Mouse (Mus musculus) embryonic facial prominence, embryonic 13.5 days (tissue): ENCODE results near the gene Npw. TPM values are rescaled to one million over a fixed set of nuclear protein-coding genes. Genes with fewer than 3 reads are reported as not detected.
"Not testable (repeated sequence)": the region's sequence is repeated elsewhere in the genome, so short reads cannot be mapped to it uniquely, and the experiment has no call there.

Source experiments
- ATAC-seq: fragments of 200-750 bp; cut with Nextera tagmentation; 2 replicates; pipeline ENCODE4 v1.8.0; 2017; ENCODE audit warnings: low read depth; ENCODE audit not compliant: insufficient number of reproducible peaks, insufficient read depth, low FRiP score, low TSS enrichment
- H3K27ac ChIP-seq: fragments of 300-500 bp; sonication (generic); 2 replicates; pipeline ENCODE4 v1.5.1; 2015; ENCODE audit warnings: moderate library complexity, mild to moderate bottlenecking, inconsistent platforms
- H3K27me3 ChIP-seq: fragments of 300-500 bp; sonication (generic); 2 replicates; pipeline ENCODE4 v1.6.1; 2015; ENCODE audit warnings: mild to moderate bottlenecking, inconsistent platforms
- H3K36me3 ChIP-seq: fragments of 300-500 bp; sonication (generic); 2 replicates; pipeline ENCODE4 v1.6.1; 2015; ENCODE audit warnings: mild to moderate bottlenecking, inconsistent platforms
- H3K4me1 ChIP-seq: fragments of 300-500 bp; sonication (generic); 2 replicates; pipeline ENCODE4 v1.6.1; 2015; ENCODE audit warnings: inconsistent platforms
- H3K4me2 ChIP-seq: fragments of 300-500 bp; sonication (generic); 2 replicates; pipeline ENCODE4 v1.6.1; 2015; ENCODE audit warnings: moderate library complexity, mild to moderate bottlenecking, inconsistent platforms
- H3K4me3 ChIP-seq: fragments of 300-500 bp; sonication (generic); 2 replicates; pipeline ENCODE4 v1.5.1; 2015; ENCODE audit warnings: mild to moderate bottlenecking, inconsistent platforms
- H3K9ac ChIP-seq: fragments of 300-500 bp; sonication (generic); 2 replicates; pipeline ENCODE4 v1.6.1; 2015; ENCODE audit warnings: mild to moderate bottlenecking, inconsistent platforms
- H3K9me3 ChIP-seq: fragments of 300-500 bp; sonication (generic); 2 replicates; pipeline ENCODE4 v1.6.1; 2016; ENCODE audit warnings: inconsistent platforms
- WGBS: fragments of 180-500 bp; shearing (Covaris S2); methylation state at CpG from one replicate; pipeline ENCODE4 v1.1.7; 2015; ENCODE audit warnings: mixed read lengths; 5-methylcytosine and 5-hydroxymethylcytosine counted together
- polyA plus RNA-seq: library from polyadenylated mRNA; unstranded; fragments of >200 nt; fragmentation: Nextera tagmentation; extraction: Ambion mirVana; gene quantifications from 2 replicates; pipeline ENCODE4 v1.2.1, GENCODE M21; 2015

Gene Npw
- polyA plus RNA-seq, 1 experiment from 2014 or later, result 1.2 TPM

DNA sequence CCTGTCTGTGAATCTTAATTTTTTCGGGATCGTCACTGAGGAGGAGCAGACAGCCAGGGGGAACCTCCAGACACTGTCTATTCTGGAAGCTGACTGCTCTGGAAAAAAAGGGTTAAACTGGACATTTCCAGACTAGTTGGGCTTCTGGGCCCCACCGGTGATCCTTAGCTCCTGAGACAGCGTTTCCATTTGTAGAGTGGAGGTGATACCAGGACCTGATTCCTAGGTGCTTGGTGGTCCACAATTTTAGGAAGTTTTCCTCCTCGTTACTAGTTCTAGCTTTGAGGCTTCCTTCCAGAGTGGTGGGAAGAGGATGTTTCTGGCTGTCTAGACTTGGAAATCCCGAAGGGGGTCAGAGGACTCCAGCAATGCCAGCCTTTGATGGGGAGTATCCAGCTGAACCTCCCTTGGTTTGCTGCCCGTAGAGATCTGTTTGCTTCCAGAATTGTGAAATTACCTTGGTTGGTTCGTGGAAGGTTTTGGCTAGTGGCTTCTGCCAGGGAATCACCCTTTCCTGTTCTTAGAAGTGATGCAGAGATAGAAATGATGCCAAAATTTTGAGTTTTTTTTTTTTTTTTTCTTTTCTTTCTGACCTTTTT is 12.1 kb upstream of the Npw start:
- Histone ChIP-seq H3K4me3 (peak overlapping the region; percentile 98), H3K27ac (peak overlapping the region; percentile 81), H3K9ac (peak overlapping the region; percentile 99), H3K9me3 (no peaks in the 10 kb centered on the region), H3K36me3 (0 out of 2 replicates have a peak, but pooled peaks cover 5% of the 10 kb centered on the region), H3K4me2 (peak overlapping the region; percentile 84), H3K4me1 (peaks cover 34% of the 10 kb centered on the region), H3K27me3 (no peaks in the 10 kb centered on the region)
- WGBS, result 10% methylated on average over 8 of the region's 8 CpGs
- no peak for ATAC-seq

GRCm38 (mm10) chr17:24669545-24670245 is 11.4 kb upstream of the Npw start, which contains the start of gene Zfp598:
Gene Zfp598, plus strand, starts transcription at chr17:24669687.
- under 1% methylated on average over 79 of the region's 80 CpGs for WGBS
- Histone ChIP-seq H3K4me3 (peak within 1 kb of the TSS; percentile 98), H3K4me2 (peak within 1 kb of the TSS; percentile 84), H3K36me3 (0 out of 2 replicates have a peak, but pooled peaks cover 5% of the 10 kb centered on the region), H3K27me3 (no peaks in the 10 kb centered on the region), H3K4me1 (peaks cover 34% of the 10 kb centered on the region), H3K9me3 (no peaks in the 10 kb centered on the region), H3K9ac (peak within 1 kb of the TSS; percentile 99), H3K27ac (peak within 1 kb of the TSS; percentile 81)
- ATAC-seq, result peak; percentile 96

GRCm38 (mm10) chr17:24669214-24669544 is 10.9 kb upstream of the Npw start:
- peaks cover 30% of the 10 kb centered on the region for H3K4me1 ChIP-seq
- peak; percentile 1; the same call in 1 of the 2 replicates for ATAC-seq

GRCm38 (mm10) chr17:24667416-24667815 is 9.2 kb upstream of the Npw start:
- H3K4me2 ChIP-seq, result no peak overlapping the region
- H3K9me3 ChIP-seq, result no peaks in the 10 kb centered on the region
- 26% methylated on average over 6 of the region's 6 CpGs for WGBS
- no peak for ATAC-seq
- H3K27me3 ChIP-seq, result no peaks in the 10 kb centered on the region
- H3K4me1 ChIP-seq, result peaks cover 27% of the 10 kb centered on the region
- H3K36me3 ChIP-seq, result no peaks in the 10 kb centered on the region
- no peak overlapping the region for H3K27ac ChIP-seq
- H3K4me3 ChIP-seq, result no peak overlapping the region
- H3K9ac ChIP-seq, result no peak overlapping the region

More at GRCm38 (mm10) chr17:24669214-24669544, 10.9 kb upstream of the Npw start:
- Histone ChIP-seq H3K27ac (peak overlapping the region; percentile 81), H3K4me2 (peak overlapping the region; percentile 84), H3K9ac (peak overlapping the region; percentile 99), H3K4me3 (peak overlapping the region; percentile 98)
- not testable (repeated sequence) for H3K36me3 ChIP-seq, H3K27me3 ChIP-seq, H3K9me3 ChIP-seq
- 9% methylated on average over 15 of the region's 15 CpGs for WGBS

DNA sequence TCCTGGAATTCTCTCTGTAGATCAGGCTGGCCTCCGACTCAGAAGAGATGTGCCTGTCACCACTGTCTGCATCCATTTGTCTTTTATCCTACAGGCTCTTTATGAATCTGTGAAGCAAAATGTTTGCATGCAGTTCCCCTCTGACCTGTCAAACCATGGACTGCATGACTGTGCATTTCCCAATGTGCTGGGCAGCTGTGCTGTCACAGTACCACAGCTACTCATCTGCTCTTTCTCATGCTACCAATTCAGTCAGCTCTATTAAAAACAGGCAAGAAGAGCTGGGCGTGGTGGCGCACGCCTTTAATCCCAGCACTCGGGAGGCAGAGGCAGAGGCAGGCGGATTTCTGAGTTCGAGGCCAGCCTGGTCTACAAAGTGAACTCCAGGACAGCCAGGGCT is 8.8 kb upstream of the Npw start:
- H3K36me3 ChIP-seq, H3K4me2 ChIP-seq, H3K9me3 ChIP-seq, ATAC-seq, H3K27me3 ChIP-seq, H3K27ac ChIP-seq, H3K9ac ChIP-seq, H3K4me3 ChIP-seq: not testable (repeated sequence)
- H3K4me1 ChIP-seq, result peaks cover 23% of the 10 kb centered on the region
- 62% methylated on average over 7 of the region's 7 CpGs for WGBS

DNA sequence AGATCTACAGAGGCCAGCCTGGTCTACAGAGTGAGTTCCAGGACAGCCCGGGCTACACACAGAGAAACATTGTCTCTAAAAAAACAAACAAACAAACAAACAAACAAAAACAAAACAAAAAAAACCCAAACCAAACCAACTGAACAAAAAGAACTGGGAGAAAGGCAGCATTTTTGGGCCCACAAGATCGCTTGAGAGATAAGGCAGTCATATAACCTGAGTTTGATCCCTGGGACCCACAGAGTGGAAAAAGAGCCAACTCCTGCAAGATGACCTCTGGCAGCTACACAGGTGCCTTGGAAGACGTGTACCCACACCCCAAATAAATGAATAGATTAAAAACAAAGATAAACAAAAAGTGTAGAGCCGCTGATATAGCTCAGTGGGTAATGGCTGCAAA is 3.3 kb downstream of the Npw start:
- no peak overlapping the region for H3K9ac ChIP-seq
- 67% methylated on average over 4 of the region's 4 CpGs for WGBS

GRCm38 (mm10) chr17:24653967-24654710 is 4.1 kb downstream of the Npw start:
- no peaks in the 10 kb centered on the region for H3K9me3 ChIP-seq
- ATAC-seq, result no peak
- WGBS, result 5% methylated on average over 19 of the region's 19 CpGs
- H3K9ac ChIP-seq, result peak overlapping the region; percentile 37; the same call in 1 of the 2 replicates
- no peaks in the 10 kb centered on the region for H3K36me3 ChIP-seq
- peaks cover 25% of the 10 kb centered on the region for H3K4me1 ChIP-seq
- peaks cover 37% of the 10 kb centered on the region for H3K27me3 ChIP-seq
- H3K4me3 ChIP-seq, result peak overlapping the region; percentile 36
- 0 out of 2 replicates have a peak overlapping the region, but pooled peaks have one; percentile 23 for H3K27ac ChIP-seq
- peak overlapping the region; percentile 59 for H3K4me2 ChIP-seq

More for the DNA sequence above, 3.3 kb downstream of the Npw start:
- Histone ChIP-seq H3K4me3 (no peak overlapping the region), H3K4me1 (peaks cover 20% of the 10 kb centered on the region), H3K9me3 (no peaks in the 10 kb centered on the region), H3K36me3 (no peaks in the 10 kb centered on the region), H3K4me2 (no peak overlapping the region), H3K27ac (no peak overlapping the region), H3K27me3 (peaks cover 45% of the 10 kb centered on the region)
- ATAC-seq, result no peak

GRCm38 (mm10) chr17:24651835-24652234 is 6.4 kb downstream of the Npw start:
- no peaks in the 10 kb centered on the region for H3K9me3 ChIP-seq
- WGBS, result 80% methylated on average over 3 of the region's 3 CpGs
- H3K4me3 ChIP-seq, result no peak overlapping the region
- no peak overlapping the region for H3K4me2 ChIP-seq
- H3K36me3 ChIP-seq, result peaks cover 7% of the 10 kb centered on the region
- H3K9ac ChIP-seq, result no peak overlapping the region
- ATAC-seq, result no peak
- H3K27ac ChIP-seq, result no peak overlapping the region
- peaks cover 25% of the 10 kb centered on the region for H3K4me1 ChIP-seq
- peaks cover 13% of the 10 kb centered on the region for H3K27me3 ChIP-seq

GRCm38 (mm10) chr17:24650766-24651165 is 7.5 kb downstream of the Npw start:
- H3K27ac ChIP-seq, result no peak overlapping the region
- H3K9me3 ChIP-seq, result no peaks in the 10 kb centered on the region
- peak overlapping the region; percentile 88 for H3K4me3 ChIP-seq
- H3K9ac ChIP-seq, result 0 out of 2 replicates have a peak overlapping the region, but pooled peaks have one; percentile 94
- ATAC-seq, result no peak
- 0 out of 2 replicates have a peak, but pooled peaks cover 4% of the 10 kb centered on the region for H3K27me3 ChIP-seq
- WGBS, result 66% methylated on average over 4 of the region's 4 CpGs
- peaks cover 7% of the 10 kb centered on the region for H3K36me3 ChIP-seq
- peak overlapping the region; percentile 97 for H3K4me2 ChIP-seq
- peaks cover 25% of the 10 kb centered on the region for H3K4me1 ChIP-seq

- peak; percentile 68; the same call in 1 of the 2 replicates for ATAC-seq
- Histone ChIP-seq H3K27ac (peak within 1 kb of the TSS; percentile 62; the same call in 1 of the 2 replicates), H3K9me3 (no peaks in the 10 kb centered on the region), H3K9ac (peak within 1 kb of the TSS; percentile 94), H3K4me2 (peak within 1 kb of the TSS; percentile 97), H3K4me3 (peak within 1 kb of the TSS; percentile 88), H3K4me1 (peaks cover 29% of the 10 kb centered on the region), H3K36me3 (peaks cover 14% of the 10 kb centered on the region), H3K27me3 (0 out of 2 replicates have a peak, but pooled peaks cover 4% of the 10 kb centered on the region)
- under 1% methylated on average over 41 of the region's 41 CpGs for WGBS
Observed at GRCm38 (mm10) chr17:24650070-24650616, 8.1 kb downstream of the Npw start, which contains the start of gene Slc9a3r2. Gene Slc9a3r2, minus strand, starts transcription at chr17:24650327.

DNA sequence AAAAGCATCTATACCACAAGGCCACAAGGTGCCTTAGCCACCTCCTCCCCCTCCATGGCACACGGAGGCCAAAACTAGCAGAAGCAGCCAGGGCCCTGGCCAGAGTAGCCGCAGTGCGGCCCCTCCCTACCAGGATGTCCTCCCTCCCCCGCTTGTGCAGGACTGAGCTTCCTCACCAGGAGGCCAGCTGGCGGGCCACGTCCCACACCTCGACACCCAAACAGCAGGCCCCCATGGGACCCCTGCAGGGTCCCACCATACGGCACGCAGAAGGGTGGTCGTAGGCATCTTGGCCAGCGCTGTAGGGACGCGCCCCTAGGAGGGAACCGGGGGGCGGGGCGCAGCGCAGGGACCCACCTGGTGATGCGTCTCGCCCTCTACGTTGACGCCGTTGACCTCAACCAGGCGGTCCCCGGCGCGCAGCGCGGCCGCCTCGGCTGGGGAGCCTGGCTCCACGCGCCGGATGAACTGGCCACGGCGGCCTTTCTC is 8.6 kb downstream of the Npw start:
- H3K9ac ChIP-seq, result peak overlapping the region; percentile 94
- H3K27me3 ChIP-seq, result 0 out of 2 replicates have a peak, but pooled peaks cover 4% of the 10 kb centered on the region
- H3K27ac ChIP-seq, result peak overlapping the region; percentile 62; the same call in 1 of the 2 replicates
- under 1% methylated on average over 35 of the region's 35 CpGs for WGBS
- H3K9me3 ChIP-seq, result no peaks in the 10 kb centered on the region
- peak overlapping the region; percentile 88 for H3K4me3 ChIP-seq
- peaks cover 34% of the 10 kb centered on the region for H3K4me1 ChIP-seq
- H3K4me2 ChIP-seq, result peak overlapping the region; percentile 97
- peak; percentile 4; the same call in 1 of the 2 replicates for ATAC-seq
- peaks cover 14% of the 10 kb centered on the region for H3K36me3 ChIP-seq
